Mouse (Mus musculus) heart, adult 11 months (tissue): ENCODE measurements around the gene Nags.
A peak's percentile ranks its signal among the peaks of the same experiment; 100 is the strongest.

Experiments
- DNase-seq: peaks from one replicate; pipeline ENCODE4 v3.0.0; 2022

Nags gene

DNA sequence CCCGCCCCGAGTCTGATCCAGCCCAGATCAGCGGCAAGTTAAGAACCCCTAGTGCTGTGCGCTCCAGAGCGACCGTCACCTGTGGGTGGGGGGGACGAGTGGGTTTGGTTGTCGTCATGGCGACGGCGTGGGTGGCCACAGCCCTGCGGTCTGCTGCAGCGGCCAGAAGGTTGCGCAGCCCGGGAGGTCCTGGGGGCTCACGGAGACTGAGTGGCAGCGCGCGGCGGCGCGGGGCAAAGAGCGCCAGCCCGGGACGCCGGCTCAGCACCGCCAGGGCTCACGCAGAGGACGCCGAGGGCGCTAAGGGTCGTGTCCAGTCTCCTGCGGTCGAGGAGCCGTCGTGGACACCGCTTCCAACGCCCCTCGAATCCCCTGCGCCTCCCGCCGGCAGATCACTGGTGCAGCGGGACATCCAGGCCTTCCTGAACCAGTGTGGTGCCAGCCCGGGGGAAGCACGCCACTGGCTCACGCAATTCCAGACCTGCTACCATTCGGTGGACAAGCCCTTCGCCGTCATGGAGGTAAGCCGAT lies at the start of gene Nags:
Gene Nags, plus strand, starts transcription at position 43 of the 531 bp plus-strand sequence.
- no peak for DNase-seq

DNA sequence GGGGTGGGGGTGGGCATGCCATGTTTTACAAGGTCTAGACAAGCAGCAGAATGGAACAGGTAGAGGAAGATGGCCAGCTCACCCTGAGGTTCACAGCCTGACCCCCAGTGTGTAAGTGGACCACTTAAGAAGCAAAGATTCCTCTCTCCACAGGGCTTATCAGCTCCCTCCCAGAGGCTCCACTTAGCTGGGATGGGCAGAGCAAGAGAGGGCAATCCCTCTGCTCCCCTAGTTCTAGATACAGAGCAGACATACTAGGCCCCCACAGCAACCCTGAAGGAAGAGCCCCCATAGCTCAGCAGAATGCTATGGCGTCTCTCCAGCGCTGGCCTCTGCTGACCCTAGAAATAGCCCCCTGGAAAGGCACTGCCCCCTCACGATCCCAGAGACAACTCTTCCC lies 49.6 kb upstream of the Nags start:
- DNase-seq = no peak

GRCm38 (mm10) chr11:102096446-102096845 lies 48.9 kb upstream of the Nags start:
- DNase-seq = no peak

DNA sequence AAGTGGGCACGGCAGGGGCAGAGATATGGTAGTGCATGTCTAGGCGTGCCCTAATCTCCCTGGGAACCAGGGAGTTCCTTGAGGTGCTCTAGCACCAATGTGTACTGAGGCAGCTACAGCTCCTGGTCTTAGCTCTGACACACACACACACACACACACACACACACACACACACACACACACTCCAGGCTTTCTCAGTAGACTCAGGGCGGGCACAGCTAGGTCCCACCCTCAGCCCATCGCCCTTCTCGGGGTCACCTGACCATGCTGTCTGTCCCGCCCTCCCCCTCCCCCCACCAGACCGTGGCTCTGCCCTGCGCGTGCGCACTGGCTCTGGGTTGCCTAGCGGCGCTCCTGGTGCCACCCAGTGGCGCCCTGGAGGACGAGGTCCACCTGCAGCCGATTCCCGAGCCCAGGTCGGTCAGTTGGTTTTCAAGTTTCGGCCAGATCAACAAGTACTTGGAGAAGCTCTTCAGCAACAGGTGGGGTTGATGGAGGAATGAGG lies 48.4 kb upstream of the Nags start:
- DNase-seq = peak; percentile 96

- no peak for DNase-seq
Observed at GRCm38 (mm10) chr11:102101219-102101618, 44.1 kb upstream of the Nags start, which contains the start of gene Ppy. TSS of gene Ppy (minus strand) at chr11:102101319.

DNA sequence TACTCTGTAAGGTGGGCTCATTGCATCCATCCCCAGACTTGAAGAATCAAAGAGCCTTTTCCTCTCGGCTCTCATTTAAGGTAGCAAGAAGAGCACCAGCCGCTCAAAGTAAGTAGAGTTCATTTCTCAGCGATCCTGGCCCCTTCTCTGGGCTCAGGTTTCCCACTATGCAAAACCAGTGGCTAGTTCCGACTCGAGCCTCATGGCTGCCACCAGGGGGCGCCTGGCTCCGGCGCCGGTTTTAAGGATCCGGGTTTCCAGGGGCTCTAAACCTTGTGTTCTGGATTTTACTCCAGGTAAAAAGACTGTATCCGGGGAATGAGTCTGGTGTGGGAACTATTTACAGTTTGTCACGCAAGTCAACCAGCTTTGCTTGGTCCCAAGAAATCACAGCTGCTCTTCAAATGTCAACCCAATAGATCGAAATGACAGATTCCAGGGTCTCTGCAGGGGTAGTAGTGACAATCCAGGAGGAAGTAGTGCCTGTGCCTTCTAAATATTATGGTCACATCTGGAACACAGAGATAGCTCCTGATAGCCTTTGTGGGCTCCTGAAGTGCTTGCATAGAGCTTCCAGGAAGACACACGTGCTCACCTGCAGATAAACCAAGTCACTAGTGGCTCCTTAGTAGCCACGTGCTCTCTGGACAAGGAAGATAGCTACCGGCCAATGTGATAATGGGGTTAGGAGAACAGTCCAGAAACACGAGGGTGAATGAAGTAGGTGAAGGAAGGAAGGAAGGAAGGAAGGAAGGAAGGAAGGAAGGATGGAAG lies 42.6 kb upstream of the Nags start:
- DNase-seq = no peak

DNA sequence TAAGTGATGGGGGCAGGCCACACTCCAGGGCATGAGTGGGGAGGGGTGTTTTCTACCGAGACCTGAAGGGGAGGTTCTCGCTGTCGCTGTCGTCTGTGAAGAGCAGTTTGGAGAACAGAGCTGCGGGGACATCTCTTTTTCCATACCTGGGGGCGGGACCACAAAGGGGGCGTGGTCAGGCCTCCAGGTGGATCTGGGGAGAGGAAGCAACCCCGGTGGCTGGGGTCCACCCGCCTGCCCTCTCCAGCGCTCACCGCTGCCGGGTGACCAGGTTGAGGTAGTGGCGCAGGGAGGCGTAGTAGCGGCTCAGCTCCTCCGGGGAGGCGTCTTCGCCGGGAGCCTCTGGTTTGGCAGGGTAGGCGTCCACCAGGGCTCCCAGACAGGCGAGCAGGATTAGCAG lies 38.4 kb upstream of the Nags start:
- DNase-seq = no peak

DNA sequence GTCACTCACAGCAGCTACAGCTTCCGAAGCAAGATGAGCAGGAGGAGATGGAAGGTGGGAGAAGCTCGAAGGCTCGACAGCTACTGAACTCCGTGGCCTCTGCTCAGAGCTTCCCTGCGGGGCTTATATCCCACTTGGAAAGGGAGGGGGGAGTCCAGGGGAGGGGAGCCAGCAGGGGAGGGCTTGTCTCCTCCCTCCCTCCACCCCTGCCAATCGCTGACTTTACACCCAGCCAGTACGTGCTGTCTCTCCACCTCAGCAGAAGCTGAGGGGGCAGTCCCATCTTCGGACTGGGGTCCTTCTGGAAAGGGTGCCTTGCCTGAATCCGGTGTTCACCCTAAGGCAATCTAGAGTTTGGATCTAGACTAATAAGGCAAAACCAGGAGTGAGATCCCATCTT lies 37.6 kb upstream of the Nags start, which contains the start of gene Pyy:
Gene Pyy, minus strand, starts transcription at position 101 of the 400 bp plus-strand sequence.
- no peak for DNase-seq

DNA sequence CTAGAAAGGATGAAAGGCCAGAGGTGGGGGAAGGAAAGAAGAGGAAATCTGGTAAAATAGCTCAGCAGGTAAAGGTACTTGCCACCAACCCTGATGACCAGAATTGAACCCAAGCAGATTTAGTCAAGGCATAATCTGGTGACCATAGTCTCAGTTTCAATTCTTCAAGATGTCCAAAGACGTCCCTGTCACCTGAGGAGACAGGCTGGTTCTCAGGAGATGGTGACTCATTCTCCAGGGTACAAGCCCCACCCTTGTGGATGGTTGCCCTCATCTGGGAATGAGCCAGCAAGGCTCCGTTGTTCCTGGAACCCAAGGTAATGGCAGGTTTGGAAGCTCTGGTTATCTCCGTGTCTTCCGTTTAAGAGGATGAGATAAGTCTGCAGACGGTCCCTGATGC lies 33.7 kb upstream of the Nags start:
- DNase-seq = no peak

GRCm38 (mm10) chr11:102116241-102116640 lies 29.1 kb upstream of the Nags start:
- DNase-seq = no peak

DNA sequence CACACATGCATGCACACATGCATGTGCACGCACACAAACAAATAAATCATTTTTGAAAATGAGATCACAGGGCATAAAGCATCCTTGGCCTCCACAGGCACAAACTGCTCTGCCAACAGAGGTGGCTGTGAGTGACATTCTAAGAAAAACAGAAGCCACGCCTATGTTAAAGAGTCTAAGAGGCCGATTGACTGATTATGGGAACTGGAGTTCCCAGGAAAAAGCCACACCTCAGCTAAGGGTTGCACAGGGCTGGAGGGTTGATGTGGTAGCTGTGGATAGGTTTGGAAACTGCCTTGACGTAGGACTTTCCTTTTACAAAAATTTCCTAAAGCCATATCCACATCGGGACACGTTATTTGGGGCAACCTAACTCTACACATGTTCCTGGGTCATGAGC lies 27.9 kb upstream of the Nags start:
- no peak for DNase-seq

DNA sequence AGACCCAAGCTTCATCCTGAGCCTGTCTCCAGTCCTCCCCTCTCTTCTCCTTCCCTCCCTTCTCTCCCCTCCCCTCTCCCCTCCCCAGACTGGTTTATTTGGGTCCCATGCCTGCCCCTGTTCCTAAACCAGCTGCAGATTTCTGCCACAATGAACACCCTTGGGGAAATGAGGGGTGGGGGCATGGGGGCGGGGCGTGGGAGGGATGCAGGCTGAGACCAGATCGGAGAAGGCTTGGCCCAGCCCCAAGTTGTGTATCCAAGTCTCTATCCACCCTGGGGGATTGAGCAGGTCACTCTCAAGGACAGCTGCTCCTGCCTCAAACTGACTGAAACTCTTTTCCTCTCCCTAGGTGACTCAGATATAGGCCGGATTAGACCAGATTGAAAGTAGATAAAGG lies 10.8 kb upstream of the Nags start:
- no peak for DNase-seq

DNA sequence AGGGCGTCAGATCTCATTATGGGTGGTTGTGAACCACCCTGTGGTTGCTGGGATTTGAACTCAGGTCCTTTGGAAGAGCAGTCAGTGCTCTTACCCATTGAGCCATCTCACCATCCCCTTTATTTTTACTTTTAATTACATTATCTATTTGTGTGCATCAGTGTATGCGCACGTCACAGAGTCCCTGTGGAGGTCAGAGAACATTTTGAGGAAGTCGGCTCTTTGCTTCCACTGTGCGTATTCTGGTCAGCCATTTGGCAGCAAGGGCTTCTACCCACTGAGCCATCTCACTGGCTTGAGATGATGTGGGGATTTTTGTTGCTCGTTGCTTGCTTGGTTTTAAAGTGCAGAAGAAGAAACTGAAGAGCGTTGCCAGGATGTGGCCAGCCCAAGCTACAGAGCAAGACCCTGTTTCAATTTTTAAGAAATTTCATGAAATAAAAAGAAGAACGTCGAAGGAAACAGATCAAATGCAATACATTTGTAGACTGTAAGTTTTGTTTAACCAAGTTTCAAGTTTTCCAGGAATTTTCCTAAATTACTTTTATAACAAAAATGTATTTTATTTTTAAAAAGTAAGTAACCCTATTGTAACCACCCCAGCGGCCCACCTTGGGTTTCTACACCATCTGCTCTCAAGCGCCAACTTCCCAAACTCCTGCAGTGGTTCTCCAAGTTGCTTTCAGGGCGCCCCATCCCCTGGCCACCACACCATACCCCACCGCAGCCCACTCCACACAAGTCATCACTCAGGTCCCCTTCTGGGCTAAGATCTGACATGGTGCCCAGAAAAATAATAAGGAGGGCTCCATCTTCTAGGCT lies 7.5 kb upstream of the Nags start:
- peak; percentile 92 for DNase-seq

GRCm38 (mm10) chr11:102138447-102138740 lies 6.9 kb upstream of the Nags start:
- DNase-seq = peak; percentile 94

DNA sequence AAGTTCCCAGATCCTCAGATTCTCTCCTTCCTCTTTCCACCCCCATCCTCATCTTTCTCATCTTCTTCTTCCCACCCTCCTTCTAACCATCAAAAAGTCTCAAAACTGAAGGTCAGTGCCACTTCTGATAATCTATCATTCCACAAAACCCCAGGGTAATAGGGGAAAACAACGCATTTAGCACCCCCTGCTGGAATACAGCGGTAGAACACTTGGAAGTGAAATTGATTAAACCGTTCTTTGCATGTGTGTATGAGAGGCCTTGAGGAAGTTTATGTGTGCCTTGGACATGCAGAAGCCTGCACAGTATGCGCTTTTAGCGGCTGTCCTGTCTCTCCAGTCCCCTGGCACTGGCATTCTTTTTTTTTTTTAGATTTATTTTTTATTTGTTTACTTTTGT lies 4.8 kb upstream of the Nags start:
- DNase-seq = no peak

- no peak for DNase-seq
Observed at GRCm38 (mm10) chr11:102142355-102142754, 3.0 kb upstream of the Nags start.

DNA sequence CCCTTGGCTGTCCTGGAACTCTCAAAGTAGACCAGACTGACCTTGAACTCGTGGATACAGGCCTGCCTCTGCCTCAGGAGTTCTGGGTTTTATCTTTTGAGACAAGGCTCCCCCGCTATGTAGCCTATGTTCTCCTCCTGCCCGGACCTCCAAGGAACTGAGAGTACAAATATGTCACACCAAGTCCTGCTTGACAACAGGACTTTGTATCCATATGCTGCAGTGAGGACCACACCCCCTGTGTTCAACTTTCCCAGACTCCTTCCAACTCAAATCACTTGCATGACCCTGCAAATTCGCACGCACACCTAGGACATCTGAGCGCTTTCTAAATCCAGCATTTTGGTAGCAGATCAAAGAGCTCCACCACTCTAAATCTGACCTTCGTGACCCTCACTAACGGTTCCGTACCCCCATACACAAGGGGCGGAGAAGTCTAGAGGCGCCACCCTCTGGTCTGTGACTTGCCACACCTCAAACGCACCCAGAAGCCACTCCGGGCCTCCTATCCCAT lies 299 bp upstream of the Nags start:
- no peak for DNase-seq

DNA sequence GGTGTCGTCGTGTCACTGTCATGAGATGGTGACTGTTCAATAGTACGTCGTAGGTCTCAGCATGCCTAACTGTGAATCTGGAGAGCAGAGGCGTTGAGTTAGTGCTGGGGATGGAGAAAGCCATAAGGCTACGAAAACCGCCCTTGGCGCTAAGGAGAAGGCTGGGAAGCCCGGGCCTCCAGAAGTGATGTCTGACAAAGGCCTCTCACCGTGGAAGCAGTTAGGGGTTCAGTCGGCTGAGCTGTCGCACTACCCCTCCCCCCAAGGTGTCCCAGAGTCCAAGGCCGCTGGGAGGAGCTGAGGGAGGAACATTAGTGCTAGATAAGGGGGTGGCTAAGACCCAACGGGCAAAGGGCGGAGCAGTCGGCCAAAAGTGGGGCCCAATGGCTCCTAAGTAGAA lies 692 bp downstream of the Nags start:
- no peak for DNase-seq

- no peak for DNase-seq
Observed at GRCm38 (mm10) chr11:102146531-102146930, 1.2 kb downstream of the Nags start.

DNA sequence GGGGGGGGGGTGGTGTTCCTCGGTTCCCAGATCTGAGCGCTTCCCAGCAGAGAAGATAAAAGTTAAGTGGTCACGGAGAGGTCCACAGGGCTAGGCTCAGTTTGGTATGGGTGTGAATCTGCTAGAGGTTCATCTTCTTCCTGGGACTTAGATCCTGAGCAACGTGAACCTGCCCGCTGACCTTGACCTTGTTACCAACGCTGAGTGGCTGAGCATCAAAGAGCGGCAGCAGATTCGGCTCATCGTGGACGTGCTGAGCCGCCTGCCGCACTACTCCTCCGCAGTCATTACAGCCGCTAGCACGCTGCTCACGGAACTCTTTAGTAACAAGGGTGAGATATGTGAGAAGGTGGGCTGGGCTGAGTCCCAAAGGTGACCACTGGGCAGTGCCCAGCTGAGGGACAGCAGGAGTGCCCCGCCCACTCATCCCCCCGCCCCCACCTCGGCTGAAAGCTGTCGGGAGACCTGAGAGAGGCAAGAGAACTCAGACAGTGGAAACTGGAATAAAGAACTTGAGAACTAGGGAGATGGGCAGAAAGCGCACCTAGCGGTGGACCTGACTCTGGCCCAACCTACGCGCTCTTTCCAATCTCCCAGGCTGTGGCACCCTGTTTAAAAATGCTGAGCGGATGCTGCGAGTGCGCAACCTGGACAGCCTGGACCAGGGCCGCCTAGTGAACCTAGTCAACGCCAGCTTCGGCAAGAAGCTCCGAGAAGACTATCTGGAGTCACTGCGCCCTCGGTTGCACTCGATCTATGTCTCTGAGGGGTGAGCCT lies 2.1 kb downstream of the Nags start:
- DNase-seq = no peak

DNA sequence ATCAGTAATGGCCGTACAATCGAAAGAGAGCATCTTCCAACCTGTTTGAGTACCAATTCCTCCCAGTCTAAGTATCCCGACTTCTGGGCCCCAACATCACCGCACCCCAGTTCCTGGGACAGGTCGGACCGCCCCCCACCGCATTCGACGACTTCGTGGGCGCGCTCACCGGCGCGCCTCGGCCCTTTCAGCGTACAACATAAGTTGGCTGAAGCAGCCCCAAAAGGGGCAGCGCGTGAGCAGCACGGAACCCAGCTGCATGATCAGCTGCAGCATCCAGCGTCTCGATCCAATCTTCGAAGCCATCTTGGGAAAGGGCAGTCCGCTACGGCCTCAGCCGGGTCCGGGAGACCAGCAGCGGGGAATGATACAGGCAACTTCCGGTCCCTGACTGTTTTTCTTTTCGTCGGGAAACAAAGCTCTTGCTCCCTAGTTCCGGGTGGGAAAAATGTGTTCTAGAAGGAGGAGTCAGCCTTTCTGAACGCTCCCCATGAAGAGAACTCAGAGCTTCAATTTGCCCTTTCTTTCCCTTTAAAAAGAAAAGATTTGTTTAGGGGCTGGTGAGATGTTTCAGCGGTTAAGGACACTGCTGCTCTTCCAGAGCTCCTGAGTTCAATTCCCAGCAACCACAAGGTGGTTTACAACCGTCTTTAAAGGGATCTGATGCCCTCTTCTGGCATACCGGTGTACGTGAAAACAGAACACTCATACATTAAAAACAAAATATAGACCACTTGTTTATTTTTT lies 10.9 kb downstream of the Nags start, which contains the start of gene Tmem101:
Gene Tmem101, minus strand, starts transcription at position 366 of the 747 bp plus-strand sequence.
- DNase-seq = peak; percentile 99

- no peak for DNase-seq
Observed at GRCm38 (mm10) chr11:102156786-102157089, 11.4 kb downstream of the Nags start.
